Mouse (Mus musculus) hindbrain, embryonic 14.5 days (tissue): ENCODE results near the gene Arhgef38. TPM values are rescaled to one million over a fixed set of nuclear protein-coding genes. Genes with fewer than 3 reads are reported as not detected.

Experiments
- ATAC-seq: fragments of 200-750 bp; cut with Nextera tagmentation; 2 replicates; pipeline ENCODE4 v1.8.0; 2017; ENCODE audit warnings: moderate number of reproducible peaks, mild to moderate bottlenecking, moderate TSS enrichment, moderate library complexity; ENCODE audit not compliant: low FRiP score
- DNase-seq: peaks from one replicate; pipeline ENCODE4 v3.0.0-alpha.2; 2015; ENCODE audit warnings: low spot score
- H3K27ac ChIP-seq: fragments of 300-500 bp; sonication (generic); 2 replicates; pipeline ENCODE4 v1.5.1; 2014; ENCODE audit warnings: mild to moderate bottlenecking, moderate library complexity
- H3K27me3 ChIP-seq: fragments of 300-500 bp; sonication (generic); 2 replicates; pipeline ENCODE4 v1.6.1; 2014; ENCODE audit warnings: mild to moderate bottlenecking, low read length, mixed read lengths; ENCODE audit not compliant: control insufficient read depth, insufficient read depth
- H3K36me3 ChIP-seq: fragments of 300-500 bp; sonication (generic); replicated peaks from 2 replicates; pipeline ENCODE4 v1.6.1; 2014; ENCODE audit not compliant: control insufficient read depth, insufficient read depth
- H3K4me1 ChIP-seq: fragments of 300-500 bp; sonication (generic); replicated peaks from 2 replicates; pipeline ENCODE4 v1.6.1; 2014; ENCODE audit warnings: antibody characterized with exemption, low read length, mixed read lengths; ENCODE audit not compliant: control insufficient read depth, insufficient read depth
- H3K4me2 ChIP-seq: fragments of 300-500 bp; sonication (generic); replicated peaks from 2 replicates; pipeline ENCODE4 v1.6.1; 2014; ENCODE audit warnings: mild to moderate bottlenecking, moderate library complexity
- H3K4me3 ChIP-seq: fragments of 300-500 bp; sonication (generic); replicated peaks from 2 replicates; pipeline ENCODE4 v1.5.1; 2014; ENCODE audit warnings: mild to moderate bottlenecking, low read length
- H3K9ac ChIP-seq: fragments of 300-500 bp; sonication (generic); 2 replicates; pipeline ENCODE4 v1.6.1; 2014
- H3K9me3 ChIP-seq: fragments of 300-500 bp; sonication (generic); 2 replicates; pipeline ENCODE4 v1.6.1; 2016; ENCODE audit warnings: low read length; ENCODE audit not compliant: control insufficient read depth
- WGBS: fragments of 180-500 bp; shearing (Covaris S2); extraction: QIAGEN DNeasy Blood & Tissue Kit; methylation state at CpG from one replicate; pipeline ENCODE4 v1.1.7; 2014; 5-methylcytosine and 5-hydroxymethylcytosine counted together
- polyA plus RNA-seq: library from polyadenylated mRNA; unstranded; fragments of >200 nt; fragmentation: Nextera tagmentation; extraction: Ambion mirVana; gene quantifications from 2 replicates; pipeline ENCODE4 v1.2.1, GENCODE M21; 2014

Gene Arhgef38
- polyA plus RNA-seq, 1 experiment from 2014 or later: 0.04 TPM

- H3K36me3 ChIP-seq: no peaks in the 10 kb centered on the region
- H3K27me3 ChIP-seq: no peaks in the 10 kb centered on the region
- H3K4me2 ChIP-seq: no peak overlapping the region
- no peak overlapping the region for H3K9ac ChIP-seq
- DNase-seq: no peak
- no peak overlapping the region for H3K4me3 ChIP-seq
- no peak for ATAC-seq
- no peaks in the 10 kb centered on the region for H3K9me3 ChIP-seq
- no peaks in the 10 kb centered on the region for H3K4me1 ChIP-seq
- WGBS: 77% methylated on average over 19 of the region's 19 CpGs
- H3K27ac ChIP-seq: no peak overlapping the region
Observed at GRCm38 (mm10) chr3:133227258-133228012, 7.3 kb downstream of the Arhgef38 start.

DNA sequence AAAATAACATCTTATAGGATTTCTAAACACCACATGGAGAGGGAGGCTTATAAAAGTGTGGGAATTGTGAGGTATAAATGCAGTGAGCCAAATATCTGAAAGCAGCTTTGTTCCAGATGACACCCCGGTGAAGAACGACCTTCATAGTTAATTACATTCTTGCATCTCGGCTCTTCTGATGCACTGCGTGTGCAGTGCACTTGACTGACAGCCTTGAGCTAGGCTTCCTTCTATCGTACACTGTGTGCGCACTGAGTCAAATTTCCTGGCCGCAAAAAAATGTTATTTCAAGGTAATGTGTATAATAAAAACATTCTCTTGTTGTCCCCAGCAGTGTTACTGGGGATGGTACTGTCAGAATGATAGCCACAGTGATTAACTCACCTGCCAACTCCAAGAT lies 16.2 kb downstream of the Arhgef38 start:
- H3K36me3 ChIP-seq: no peaks in the 10 kb centered on the region
- H3K4me1 ChIP-seq: 0 out of 2 replicates have a peak, but pooled peaks cover 4% of the 10 kb centered on the region
- no peaks in the 10 kb centered on the region for H3K27me3 ChIP-seq
- H3K27ac ChIP-seq: no peak overlapping the region
- no peaks in the 10 kb centered on the region for H3K9me3 ChIP-seq
- DNase-seq (no peak), ATAC-seq (no peak; the same call in 1 of the 2 replicates)
- H3K4me2 ChIP-seq: no peak overlapping the region
- H3K9ac ChIP-seq: no peak overlapping the region
- WGBS: 50% methylated on average over 7 of the region's 7 CpGs
- H3K4me3 ChIP-seq: no peak overlapping the region

DNA sequence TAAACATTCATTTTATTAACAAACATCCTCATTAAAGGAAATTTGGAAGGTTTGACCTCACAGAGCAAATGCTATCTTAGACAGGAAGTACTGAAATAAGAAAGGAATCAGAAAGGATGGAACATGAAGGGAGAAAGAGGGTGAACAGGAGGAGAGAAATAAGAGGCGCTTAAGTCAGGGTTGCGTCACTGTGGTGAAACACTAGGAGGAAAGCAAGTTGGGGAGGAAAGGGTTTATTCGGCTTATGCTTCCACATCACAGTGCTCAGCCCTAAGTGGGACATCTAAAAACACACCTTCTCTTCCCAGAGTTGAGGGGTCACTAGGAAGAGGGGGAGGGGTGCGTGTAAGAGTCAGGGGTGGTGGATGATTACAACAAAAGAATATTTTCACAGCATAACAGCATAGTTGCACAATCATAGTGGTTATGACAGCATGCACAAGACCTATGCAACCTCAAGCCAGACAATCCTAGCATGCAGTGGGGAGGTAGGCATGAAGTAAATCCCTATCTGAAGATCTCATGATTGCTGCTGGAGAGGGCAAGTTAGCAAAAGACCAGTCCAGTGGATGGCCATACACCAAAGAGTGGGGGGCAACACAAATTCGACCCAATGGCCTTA lies 19.4 kb downstream of the Arhgef38 start:
- Histone ChIP-seq H3K36me3 (no peaks in the 10 kb centered on the region), H3K4me1 (0 out of 2 replicates have a peak, but pooled peaks cover 4% of the 10 kb centered on the region), H3K27me3 (no peaks in the 10 kb centered on the region), H3K9ac (no peak overlapping the region), H3K4me2 (no peak overlapping the region), H3K27ac (no peak overlapping the region), H3K4me3 (no peak overlapping the region), H3K9me3 (no peaks in the 10 kb centered on the region)
- no peak for ATAC-seq
- DNase-seq: no peak
- 90% methylated on average over 5 of the region's 5 CpGs for WGBS

DNA sequence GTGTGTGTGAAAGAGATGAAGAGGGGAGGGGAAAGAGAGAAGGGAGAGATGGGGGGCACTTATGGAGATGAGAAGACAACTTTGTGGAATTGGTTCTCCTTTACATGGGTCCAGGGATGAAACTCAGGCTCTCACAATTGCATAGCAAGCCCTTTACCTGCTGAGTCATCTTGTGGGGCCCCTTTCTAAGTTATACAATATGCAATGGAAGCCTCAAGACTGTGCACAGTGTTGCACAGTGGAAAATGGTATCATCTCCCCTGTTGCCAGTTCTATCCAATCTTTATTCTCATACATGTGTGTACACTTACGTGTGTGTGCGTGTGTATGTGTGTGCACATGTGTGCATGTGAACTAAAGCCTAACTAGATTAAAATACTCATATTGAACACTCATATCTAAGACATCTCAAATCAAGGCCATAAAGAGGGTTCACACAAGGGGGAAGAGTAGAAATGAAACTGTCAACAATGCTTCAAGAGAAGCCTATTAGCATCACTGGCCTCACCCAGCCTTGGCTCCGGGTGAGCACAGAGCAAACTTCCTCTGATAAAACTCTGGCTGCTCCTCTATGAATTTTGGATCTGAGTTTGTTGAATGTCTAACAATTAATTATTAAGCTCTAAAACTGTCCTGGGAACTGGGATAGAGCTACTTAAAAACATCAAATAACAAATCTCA lies 21.2 kb downstream of the Arhgef38 start:
- 95% methylated on average over 3 of the region's 3 CpGs for WGBS
- Histone ChIP-seq H3K27ac (no peak overlapping the region), H3K9me3 (no peaks in the 10 kb centered on the region), H3K9ac (no peak overlapping the region), H3K4me2 (no peak overlapping the region), H3K27me3 (no peaks in the 10 kb centered on the region), H3K4me1 (0 out of 2 replicates have a peak, but pooled peaks cover 2% of the 10 kb centered on the region), H3K36me3 (no peaks in the 10 kb centered on the region), H3K4me3 (no peak overlapping the region)
- DNase-seq (no peak), ATAC-seq (no peak)

- Histone ChIP-seq H3K27me3 (no peaks in the 10 kb centered on the region), H3K27ac (no peak overlapping the region), H3K4me2 (no peak overlapping the region), H3K4me3 (no peak overlapping the region), H3K4me1 (no peaks in the 10 kb centered on the region), H3K36me3 (no peaks in the 10 kb centered on the region), H3K9ac (no peak overlapping the region), H3K9me3 (no peaks in the 10 kb centered on the region)
- 90% methylated on average over 3 of the region's 3 CpGs for WGBS
- DNase-seq (no peak), ATAC-seq (no peak)
Observed at GRCm38 (mm10) chr3:133211324-133211723, 23.4 kb downstream of the Arhgef38 start.

DNA sequence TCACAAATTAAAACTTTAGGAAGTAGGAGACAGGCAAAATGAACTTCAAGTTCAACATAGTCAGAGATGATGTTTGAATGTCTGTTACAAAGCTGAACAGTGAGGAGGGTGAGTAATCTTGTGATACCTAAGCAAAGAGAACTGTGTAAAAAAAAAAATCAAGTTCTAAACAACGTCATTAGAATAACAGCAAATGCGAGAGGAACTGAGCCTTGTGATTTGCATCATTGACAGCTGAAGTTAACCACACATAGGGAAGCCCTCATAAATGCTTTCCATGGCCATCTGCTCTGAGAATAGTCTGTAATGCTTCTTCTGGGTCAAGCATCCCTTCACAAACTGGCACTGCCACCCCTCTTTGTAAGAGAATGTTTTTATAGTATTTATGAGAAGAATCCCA lies 31.0 kb downstream of the Arhgef38 start:
- H3K27me3 ChIP-seq: no peaks in the 10 kb centered on the region
- no peak overlapping the region for H3K4me3 ChIP-seq
- DNase-seq: no peak
- H3K36me3 ChIP-seq: no peaks in the 10 kb centered on the region
- H3K4me1 ChIP-seq: no peaks in the 10 kb centered on the region
- H3K9me3 ChIP-seq: no peaks in the 10 kb centered on the region
- H3K9ac ChIP-seq: no peak overlapping the region
- no peak overlapping the region for H3K27ac ChIP-seq
- no peak overlapping the region for H3K4me2 ChIP-seq
- WGBS: 77% methylated on average over 2 of the region's 2 CpGs
- no peak for ATAC-seq

DNA sequence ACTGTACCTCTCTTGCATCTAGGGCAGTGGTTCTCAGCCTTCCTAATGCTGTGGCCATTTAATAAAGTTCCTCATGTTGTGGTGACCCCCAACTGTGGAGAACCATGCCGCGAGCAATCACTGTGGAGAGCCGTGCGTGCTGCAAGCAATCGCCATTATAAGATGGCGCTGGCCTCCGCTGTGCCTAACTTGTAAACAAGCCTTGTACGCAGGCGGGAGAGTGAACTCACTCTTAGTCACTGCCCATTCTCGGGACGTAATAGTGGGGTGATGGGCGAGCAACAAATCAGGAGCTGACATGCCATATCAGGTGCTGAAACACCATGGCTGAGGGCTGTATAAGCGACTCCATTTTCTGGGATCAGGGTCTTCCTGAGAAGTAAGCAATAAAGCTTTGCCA lies 32.6 kb downstream of the Arhgef38 start:
- Histone ChIP-seq H3K9ac (no peak overlapping the region), H3K4me1 (no peaks in the 10 kb centered on the region), H3K4me3 (no peak overlapping the region), H3K27ac (no peak overlapping the region), H3K27me3 (no peaks in the 10 kb centered on the region), H3K4me2 (no peak overlapping the region), H3K9me3 (no peaks in the 10 kb centered on the region), H3K36me3 (no peaks in the 10 kb centered on the region)
- ATAC-seq (no peak), DNase-seq (no peak)
- WGBS: 94% methylated on average over 13 of the region's 13 CpGs

DNA sequence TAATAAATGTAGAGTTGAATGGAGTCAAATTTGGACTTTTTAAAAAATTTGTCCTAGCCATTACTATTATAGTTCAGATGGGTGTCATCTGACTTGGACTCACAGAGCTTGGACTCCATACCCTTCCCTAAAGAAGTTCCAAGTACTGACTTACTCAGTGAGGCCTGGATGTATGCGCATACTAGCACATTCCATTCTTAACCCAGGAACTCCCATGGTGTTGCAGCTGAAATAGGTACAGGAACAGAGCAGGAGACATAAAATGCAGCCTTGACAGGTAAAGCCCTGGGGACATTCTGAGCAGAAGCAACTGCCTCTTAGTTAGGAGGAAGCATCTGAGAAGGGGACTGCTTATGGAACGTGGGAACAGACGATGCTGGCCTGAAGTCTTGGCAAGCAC lies 45.8 kb downstream of the Arhgef38 start:
- Histone ChIP-seq H3K4me1 (no peaks in the 10 kb centered on the region), H3K4me3 (no peak overlapping the region), H3K27me3 (no peaks in the 10 kb centered on the region), H3K4me2 (no peak overlapping the region), H3K9me3 (no peaks in the 10 kb centered on the region), H3K27ac (no peak overlapping the region), H3K9ac (no peak overlapping the region), H3K36me3 (no peaks in the 10 kb centered on the region)
- ATAC-seq: no peak
- 74% methylated on average over 3 of the region's 3 CpGs for WGBS
- DNase-seq: no peak

GRCm38 (mm10) chr3:133187524-133187923 lies 47.2 kb downstream of the Arhgef38 start:
- Histone ChIP-seq H3K9me3 (no peaks in the 10 kb centered on the region), H3K9ac (no peak overlapping the region), H3K36me3 (no peaks in the 10 kb centered on the region), H3K4me1 (no peaks in the 10 kb centered on the region), H3K4me3 (no peak overlapping the region), H3K27ac (no peak overlapping the region), H3K27me3 (no peaks in the 10 kb centered on the region), H3K4me2 (no peak overlapping the region)
- 90% methylated on average over 3 of the region's 3 CpGs for WGBS
- ATAC-seq (no peak), DNase-seq (no peak)
